In genomic region chr15:77406370-77406769, GRCm38 (mm10) we compare ENCODE assay signal across 21 mouse cellular contexts. TPM values are rescaled to one million over a fixed set of nuclear protein-coding genes. Genes with fewer than 3 reads are reported as not detected.
DNase-seq lines count a peak whose midpoint lies in the region; TF ChIP-seq lines count a peak whose summit lies in the region.
"Not testable (repeated sequence)": the region's sequence is repeated elsewhere in the genome, so short reads cannot be mapped to it uniquely, and the experiment has no call there.
"Had no signal": no experiment of that assay in that cellular context is flagged by ENCODE, and none has a peak within 500 bp of the region (broad histone marks: within the 10 kb centered on the region; RNA-seq: fewer than 3 reads in every experiment).

No protein-coding gene starts in this region.

- not testable (repeated sequence) for H3K27me3 ChIP-seq in small intestine, adult 2 months (ENCODE audit: control insufficient read depth, insufficient read depth, low read length)

- not testable (repeated sequence) for H3K4me1 ChIP-seq in small intestine, adult 2 months (ENCODE audit: control insufficient read depth, insufficient read depth, insufficient read length, low read length)

- TF ChIP-seq CTCF in small intestine, adult 2 months (IDR thresholded peaks at IDR 0.05; ENCODE audit: extremely low read depth, insufficient read length, insufficient replicate concordance, low read depth, low read length) = not testable (repeated sequence)

- DNase-seq in 3134 (ENCODE audit: extremely low read depth, insufficient read length, low spot score) = peak; percentile 31
- DNase-seq in MN1 (ENCODE audit: low spot score) = peak; percentile 49
- peak; percentile 22 to 29 for DNase-seq in adrenal gland, postnatal 36 days
- DNase-seq in heart, adult 11 months = peak; percentile 87
- peak; percentile 78 for DNase-seq in induced T-regulatory cell, adult 2 months (ENCODE audit: low read depth)
- DNase-seq in lung, postnatal 25 days (ENCODE audit: low spot score) = peak; percentile 37
- peak; percentile 49 to 66 for DNase-seq in thymus, postnatal 10 days (ENCODE audit: low spot score in 2 of 2)

- 0 out of 2 replicates have a peak overlapping the region, but pooled peaks have one; percentile 7 for H3K4me3 ChIP-seq in small intestine, adult 2 months (ENCODE audit: low read depth, low read length)

- 51% methylated on average over 10 of the region's 10 CpGs for WGBS in small intestine, adult 2 months

- not testable (repeated sequence) for TF ChIP-seq POLR2A in small intestine, adult 2 months (IDR thresholded peaks at IDR 0.05; ENCODE audit: low read depth, low read length)

- H3K27ac ChIP-seq in small intestine, adult 2 months (ENCODE audit: insufficient read depth, low read depth, low read length) = 0 out of 2 replicates have a peak overlapping the region, but pooled peaks have one; percentile 32

- not testable (repeated sequence) for H3K36me3 ChIP-seq in small intestine, adult 2 months (ENCODE audit: control insufficient read depth, insufficient read depth, low read length)

RNA-seq across cellular contexts. Expression of gene Apol9a, which starts 4.6 kb away (rescaled TPM):
- 1 to 10 TPM; 1.7 to 2.0 TPM for total RNA-seq in adrenal gland, postnatal 36 days (2021)
- 41.6 and 153 TPM in 2 replicates for polyA plus RNA-seq in small intestine, adult 2 months (2012; rRNA removed)
- total RNA-seq: gastrocnemius, postnatal 14 days; left cerebral cortex, adult 2 months; monocyte, adult 5-6 weeks had no signal
- polyA plus RNA-seq: forebrain, embryonic 13.5 days; G1E; limb, embryonic 12.5 days; midbrain, embryonic 10.5 days had no signal

RNA-seq across cellular contexts. Expression of gene Apol7a, which starts 7.5 kb away (rescaled TPM):
- total RNA-seq in adrenal gland, postnatal 36 days (2021) = not detected
- 31.4 and 88.8 TPM in 2 replicates for polyA plus RNA-seq in small intestine, adult 2 months (2012; rRNA removed)
- total RNA-seq: monocyte, adult 5-6 weeks had no signal
- polyA plus RNA-seq: forebrain, embryonic 13.5 days; G1E; hindbrain, embryonic 16.5 days; kidney, adult 2 months; limb, embryonic 12.5 days; midbrain, embryonic 10.5 days; neural tube, embryonic 15.5 days had no signal

RNA-seq across cellular contexts. Expression of gene Apol7b, which starts 40.9 kb away (rescaled TPM):
- total RNA-seq in adrenal gland, postnatal 36 days (2021) = not detected
- polyA plus RNA-seq in small intestine, adult 2 months (2012; rRNA removed) = 0.49 and 0.62 TPM in 2 replicates
- total RNA-seq: adrenal gland, postnatal 4 days; G1E; left cerebral cortex, adult 2 months; monocyte, adult 5-6 weeks had no signal
- polyA plus RNA-seq: forebrain, embryonic 13.5 days; G1E; hindbrain, embryonic 16.5 days; kidney, adult 2 months; limb, embryonic 12.5 days; liver, embryonic 13.5 days; lung, embryonic 16.5 days; midbrain, embryonic 10.5 days; neural tube, embryonic 15.5 days had no signal

Comparison
In these comparisons a context has a peak if more than half of its experiments do, and no peak if none do; other contexts are left out.
1. Peak in every context shown above with its lines: DNase-seq, H3K4me3 ChIP-seq and H3K27ac ChIP-seq.
2. DNase-seq: peak in every context shown above with its lines; median percentile 87 in heart, adult 11 months; 78 in induced T-regulatory cell, adult 2 months; 58 in thymus, postnatal 10 days; 49 in MN1; 37 in lung, postnatal 25 days; 31 in 3134; 26 in adrenal gland, postnatal 36 days.